ENCODE assay signal across 8 mouse cellular contexts in genomic region chr15:89524001-89524571, GRCm38 (mm10). TPM values are rescaled to one million over a fixed set of nuclear protein-coding genes. Genes with fewer than 3 reads are reported as not detected.
DNase-seq lines count a peak whose midpoint lies in the region; ATAC-seq lines count a peak whose summit lies in the region.

No protein-coding gene starts in this region.

- H3K4me1 ChIP-seq in lung, embryonic 16.5 days (replicated peaks; ENCODE audit: control insufficient read depth, insufficient read depth, low read length), result 0 out of 2 replicates have a peak, but pooled peaks cover 4% of the 10 kb centered on the region
- no peaks in the 10 kb centered on the region for H3K4me1 ChIP-seq in liver, embryonic 16.5 days (ENCODE audit: control insufficient read depth, low read depth, low read length)

- 13% methylated on average over 34 of the region's 52 CpGs for WGBS in lung, embryonic 16.5 days
- 62% methylated on average over 46 of the region's 52 CpGs for WGBS in liver, embryonic 16.5 days (ENCODE audit: insufficient replicate concordance)

- peak overlapping the region; percentile 62 for H3K4me3 ChIP-seq in lung, embryonic 16.5 days (ENCODE audit: low read length)
- H3K4me3 ChIP-seq in liver, embryonic 16.5 days (ENCODE audit: low read depth, low read length), result peak overlapping the region; percentile 29; the same call in 1 of the 2 replicates

- H3K36me3 ChIP-seq in lung, embryonic 16.5 days (ENCODE audit: control insufficient read depth, insufficient read depth, low read length), result no peaks in the 10 kb centered on the region; the same call in none of the 2 replicates
- no peaks in the 10 kb centered on the region for H3K36me3 ChIP-seq in liver, embryonic 16.5 days (ENCODE audit: control insufficient read depth, insufficient read depth)

- peak overlapping the region; percentile 66 for H3K9ac ChIP-seq in lung, embryonic 16.5 days (ENCODE audit: low read length)
- H3K9ac ChIP-seq in liver, embryonic 16.5 days (ENCODE audit: low read depth, low read length), result no peak overlapping the region

- H3K4me2 ChIP-seq in lung, embryonic 16.5 days (ENCODE audit: low read depth, low read length), result peak overlapping the region; percentile 87
- peak overlapping the region; percentile 44 for H3K4me2 ChIP-seq in liver, embryonic 16.5 days (ENCODE audit: low read depth, low read length)

- no peaks in the 10 kb centered on the region for H3K9me3 ChIP-seq in lung, embryonic 16.5 days (ENCODE audit: control insufficient read depth, low read length)
- H3K9me3 ChIP-seq in liver, embryonic 16.5 days (replicated peaks; ENCODE audit: control insufficient read depth, low read length), result no peaks in the 10 kb centered on the region

- no peak overlapping the region for H3K27ac ChIP-seq in lung, embryonic 16.5 days (ENCODE audit: low read length)
- no peak overlapping the region for H3K27ac ChIP-seq in liver, embryonic 16.5 days (ENCODE audit: low read length)

- ATAC-seq in lung, embryonic 16.5 days (ENCODE audit: low read depth), result peak; percentile 43
- ATAC-seq in liver, embryonic 16.5 days (ENCODE audit: low read depth), result no peak

- peak; percentile 50 for DNase-seq in cerebellum, adult 11 months
- DNase-seq in cerebellum, adult 9-10 months, result no peak
- no peak for DNase-seq in lung, postnatal 14 days
- DNase-seq in thymus, postnatal 10 days (ENCODE audit: low spot score in 2 of 2), result no peak
- no peak for DNase-seq in thymus, postnatal 4 days
- DNase-seq in testis, postnatal 14 days (ENCODE audit: low spot score), result no peak

- H3K27me3 ChIP-seq in lung, embryonic 16.5 days (ENCODE audit: control insufficient read depth, insufficient read depth, low read depth, low read length), result peaks cover 16% of the 10 kb centered on the region
- H3K27me3 ChIP-seq in liver, embryonic 16.5 days (ENCODE audit: control insufficient read depth, insufficient read depth, low read depth, low read length), result peaks cover 6% of the 10 kb centered on the region

RNA-seq across cellular contexts. Expression of gene Shank3, which starts 24.7 kb away (rescaled TPM):
- polyA plus RNA-seq in lung, embryonic 16.5 days (2015; fragmentation: Nextera tagmentation; extraction: Ambion mirVana), result 2.3 and 2.5 TPM in 2 replicates
- 0.20 and 0.33 TPM in 2 replicates for polyA plus RNA-seq in liver, embryonic 16.5 days (2015; fragmentation: Nextera tagmentation; extraction: Ambion mirVana)

RNA-seq across cellular contexts. Expression of gene Acr, which starts 44.0 kb away (rescaled TPM):
- polyA plus RNA-seq in lung, embryonic 16.5 days (2015; fragmentation: Nextera tagmentation; extraction: Ambion mirVana), result 0.14 and 0.20 TPM in 2 replicates
- polyA plus RNA-seq in liver, embryonic 16.5 days (2015; fragmentation: Nextera tagmentation; extraction: Ambion mirVana), result not detected in 2 replicates

RNA-seq across cellular contexts. Expression of gene Arsa, which starts 46.9 kb away (rescaled TPM):
- polyA plus RNA-seq in lung, embryonic 16.5 days (2015; fragmentation: Nextera tagmentation; extraction: Ambion mirVana), result 22.1 and 27.0 TPM in 2 replicates
- polyA plus RNA-seq in liver, embryonic 16.5 days (2015; fragmentation: Nextera tagmentation; extraction: Ambion mirVana), result 4.3 and 5.0 TPM in 2 replicates
